Comparison of ENCODE assay signal across 8 mouse cellular contexts in genomic region chrX:48314530-48315079, GRCm38 (mm10). TPM values are rescaled to one million over a fixed set of nuclear protein-coding genes. Genes with fewer than 3 reads are reported as not detected.
DNase-seq lines count a peak whose midpoint lies in the region; ATAC-seq and TF ChIP-seq lines count a peak whose summit lies in the region.

No protein-coding gene starts in this region.

- peak; percentile 78 for ATAC-seq in forebrain, embryonic 12.5 days (ENCODE audit: low FRiP score)
- ATAC-seq in liver, embryonic 16.5 days (ENCODE audit: low read depth) = peak; percentile 88
- ATAC-seq in neural tube, embryonic 12.5 days (ENCODE audit: low FRiP score, low read depth) = peak; percentile 73
- ATAC-seq in stomach, postnatal 0 days (ENCODE audit: low FRiP score, low TSS enrichment) = peak; percentile 93

- H3K4me1 ChIP-seq in CH12.LX (ENCODE audit: control insufficient read depth in 1 of 2, insufficient read depth in 2 of 2) = peaks cover 0 to 10% of the 10 kb centered on the region in 2 experiments; a peak in 2 of 4 replicates
- H3K4me1 ChIP-seq in forebrain, embryonic 12.5 days = no peaks in the 10 kb centered on the region; the same call in 1 of the 2 replicates
- H3K4me1 ChIP-seq in liver, embryonic 16.5 days (ENCODE audit: control insufficient read depth, low read depth, low read length) = peaks cover 57% of the 10 kb centered on the region
- H3K4me1 ChIP-seq in neural tube, embryonic 12.5 days = no peaks in the 10 kb centered on the region
- no peaks in the 10 kb centered on the region for H3K4me1 ChIP-seq in stomach, postnatal 0 days (replicated peaks; ENCODE audit: control insufficient read depth, insufficient read depth)

- 23% methylated on average over 33 of the region's 33 CpGs for WGBS in forebrain, embryonic 12.5 days
- 15% methylated on average over 33 of the region's 33 CpGs for WGBS in large intestine, adult 2 months
- WGBS in liver, embryonic 16.5 days (ENCODE audit: insufficient replicate concordance) = 10% methylated on average over 33 of the region's 33 CpGs
- 16% methylated on average over 33 of the region's 33 CpGs for WGBS in neural tube, embryonic 12.5 days
- 14% methylated on average over 32 of the region's 33 CpGs for WGBS in stomach, postnatal 0 days

- intact Hi-C loops in heart, postnatal 10 days (cut with DNase I) = no loop called here

- in situ Hi-C loops in CH12.LX (cut with MboI; ENCODE audit: low pct_ligation_motif_present, low pct_unique_long_range_greater_than_20kb, low sequenced_read_pairs) = no loop called here

- DNase-seq in CH12.LX (ENCODE audit: extremely low read depth) = peak; percentile 78
- DNase-seq in c-Kit-positive CD71-positive TER-119-positive erythroid progenitor cells, embryonic 14.5 days (ENCODE audit: low spot score) = peak; percentile 82
- DNase-seq in heart, postnatal 10 days = peak; percentile 85
- DNase-seq in large intestine, adult 2 months (ENCODE audit: low read depth, low spot score) = peak; percentile 46
- DNase-seq in stomach, postnatal 0 days (ENCODE audit: low spot score) = peak; percentile 90

- no peak for TF ChIP-seq EP300 in CH12.LX (IDR thresholded peaks at IDR 0.05; ENCODE audit: low read length)
- TF ChIP-seq EP300 in stomach, postnatal 0 days (optimal IDR thresholded peaks at IDR 0.05) = no peak

- no peaks in the 10 kb centered on the region for H3K36me3 ChIP-seq in CH12.LX (replicated peaks in 1 of 2; ENCODE audit: control insufficient read depth in 1 of 2, insufficient read depth in 1 of 2, low read length in 1 of 2)
- no peaks in the 10 kb centered on the region for H3K36me3 ChIP-seq in forebrain, embryonic 12.5 days (replicated peaks)
- no peaks in the 10 kb centered on the region for H3K36me3 ChIP-seq in liver, embryonic 16.5 days (ENCODE audit: control insufficient read depth, insufficient read depth)
- H3K36me3 ChIP-seq in neural tube, embryonic 12.5 days = no peaks in the 10 kb centered on the region
- no peaks in the 10 kb centered on the region for H3K36me3 ChIP-seq in stomach, postnatal 0 days (ENCODE audit: control insufficient read depth, insufficient read depth, low read length)

- no peak for TF ChIP-seq RAD21 in CH12.LX (IDR thresholded peaks at IDR 0.05; ENCODE audit: low read depth, low read length)

- TF ChIP-seq POLR2A in CH12.LX (IDR thresholded peaks at IDR 0.05; ENCODE audit: low read depth, low read length) = peak; percentile 88

- TF ChIP-seq CTCF in CH12.LX (conservative IDR thresholded peaks at IDR 0.05 in 1 of 2, IDR thresholded peaks at IDR 0.05 in 1 of 2; ENCODE audit: low read depth in 2 of 2, low read length in 2 of 2) = no peak
- TF ChIP-seq CTCF in stomach, postnatal 0 days (IDR thresholded peaks at IDR 0.05; ENCODE audit: low read depth) = no peak

- H3K27ac ChIP-seq in CH12.LX (ENCODE audit: insufficient read depth, low read depth) = peak overlapping the region; percentile 62
- no peak overlapping the region for H3K27ac ChIP-seq in forebrain, embryonic 12.5 days
- H3K27ac ChIP-seq in liver, embryonic 16.5 days (ENCODE audit: low read length) = peak overlapping the region; percentile 81
- no peak overlapping the region for H3K27ac ChIP-seq in neural tube, embryonic 12.5 days
- H3K27ac ChIP-seq in stomach, postnatal 0 days (replicated peaks) = peak overlapping the region; percentile 2; the same call in 1 of the 2 replicates

- H3K4me2 ChIP-seq in CH12.LX (ENCODE audit: insufficient read depth, low read depth, poor library complexity, severe bottlenecking) = peak overlapping the region; percentile 75
- H3K4me2 ChIP-seq in forebrain, embryonic 12.5 days = peak overlapping the region; percentile 57
- H3K4me2 ChIP-seq in liver, embryonic 16.5 days (ENCODE audit: low read depth, low read length) = peak overlapping the region; percentile 66
- H3K4me2 ChIP-seq in neural tube, embryonic 12.5 days (replicated peaks) = peak overlapping the region; percentile 64
- H3K4me2 ChIP-seq in stomach, postnatal 0 days (replicated peaks; ENCODE audit: low read depth) = peak overlapping the region; percentile 54

- peak overlapping the region; percentile 89 for H3K9ac ChIP-seq in CH12.LX (ENCODE audit: insufficient read depth, low read depth)
- H3K9ac ChIP-seq in forebrain, embryonic 12.5 days = peak overlapping the region; percentile 33; the same call in 1 of the 2 replicates
- H3K9ac ChIP-seq in liver, embryonic 16.5 days (ENCODE audit: low read depth, low read length) = peak overlapping the region; percentile 70
- peak overlapping the region; percentile 47; the same call in 1 of the 2 replicates for H3K9ac ChIP-seq in neural tube, embryonic 12.5 days
- H3K9ac ChIP-seq in stomach, postnatal 0 days (ENCODE audit: low read length) = peak overlapping the region; percentile 27; the same call in 1 of the 2 replicates

- no peaks in the 10 kb centered on the region for H3K9me3 ChIP-seq in CH12.LX (replicated peaks; ENCODE audit: low read length)
- H3K9me3 ChIP-seq in forebrain, embryonic 12.5 days = no peaks in the 10 kb centered on the region
- no peaks in the 10 kb centered on the region for H3K9me3 ChIP-seq in liver, embryonic 16.5 days (replicated peaks; ENCODE audit: control insufficient read depth, low read length)
- no peaks in the 10 kb centered on the region for H3K9me3 ChIP-seq in neural tube, embryonic 12.5 days
- H3K9me3 ChIP-seq in stomach, postnatal 0 days (ENCODE audit: control insufficient read depth, low read length) = no peaks in the 10 kb centered on the region

- dilution Hi-C loops in CH12.LX (cut with MboI; ENCODE audit: extremely low pct_ligation_motif_present, extremely low pct_unique_long_range_greater_than_20kb, low sequenced_read_pairs) = no loop called here

- peak overlapping the region; percentile 37 to 68 (median 52) for H3K4me3 ChIP-seq in CH12.LX (replicated peaks in 1 of 3; ENCODE audit: low read depth in 2 of 3, low read length in 2 of 3, poor library complexity in 1 of 3)
- H3K4me3 ChIP-seq in forebrain, embryonic 12.5 days (replicated peaks) = peak overlapping the region; percentile 43
- H3K4me3 ChIP-seq in liver, embryonic 16.5 days (ENCODE audit: low read depth, low read length) = peak overlapping the region; percentile 67
- peak overlapping the region; percentile 33 for H3K4me3 ChIP-seq in neural tube, embryonic 12.5 days
- H3K4me3 ChIP-seq in stomach, postnatal 0 days (ENCODE audit: low read depth, low read length) = peak overlapping the region; percentile 32

- no peaks in the 10 kb centered on the region for H3K79me2 ChIP-seq in CH12.LX (replicated peaks; ENCODE audit: control insufficient read depth, extremely low read depth, insufficient read depth, poor library complexity, severe bottlenecking)

- no peaks in the 10 kb centered on the region for H3K27me3 ChIP-seq in CH12.LX (replicated peaks)
- H3K27me3 ChIP-seq in forebrain, embryonic 12.5 days = peaks cover 20% of the 10 kb centered on the region
- no peaks in the 10 kb centered on the region for H3K27me3 ChIP-seq in liver, embryonic 16.5 days (ENCODE audit: control insufficient read depth, insufficient read depth, low read depth, low read length)
- H3K27me3 ChIP-seq in neural tube, embryonic 12.5 days (replicated peaks) = peaks cover 3% of the 10 kb centered on the region; the same call in 1 of the 2 replicates
- no peaks in the 10 kb centered on the region for H3K27me3 ChIP-seq in stomach, postnatal 0 days (ENCODE audit: control insufficient read depth, insufficient read depth, low read length)

TF ChIP-seq in CH12.LX, 34 proteins besides CTCF, POLR2A, EP300 and RAD21 (continues in another document):
- peak; percentile 56; the same call in 1 of the 2 replicates for TF ChIP-seq CHD2 (IDR thresholded peaks at IDR 0.05; ENCODE audit: low read length)
- TF ChIP-seq MAX (IDR thresholded peaks at IDR 0.05; ENCODE audit: low read length) = peak; percentile 44; the same call in 1 of the 2 replicates
- 0 out of 2 replicates have a peak, but pooled peaks have one; percentile 44 for TF ChIP-seq MXI1 (IDR thresholded peaks at IDR 0.05; ENCODE audit: low read depth, low read length)
- peak; percentile 73 for TF ChIP-seq NELFE (IDR thresholded peaks at IDR 0.05; ENCODE audit: low read depth, low read length)
- TF ChIP-seq TBP (conservative IDR thresholded peaks at IDR 0.05; ENCODE audit: low read depth, low read length) = 0 out of 2 replicates have a peak, but pooled peaks have one; percentile 34
- no peak for TF ChIP-seq MAFK (IDR thresholded peaks at IDR 0.05; ENCODE audit: insufficient replicate concordance, low read length)
- TF ChIP-seq USF1 (IDR thresholded peaks at IDR 0.05; ENCODE audit: low read depth, low read length) = no peak
- TF ChIP-seq ELF1 (IDR thresholded peaks at IDR 0.05; ENCODE audit: low read depth, low read length) = peak; percentile 49; the same call in 1 of the 2 replicates
- TF ChIP-seq HCFC1 (IDR thresholded peaks at IDR 0.05; ENCODE audit: low read depth, low read length) = 0 out of 2 replicates have a peak, but pooled peaks have one; percentile 29
- TF ChIP-seq ZKSCAN1 (IDR thresholded peaks at IDR 0.05; ENCODE audit: borderline replicate concordance, low read depth, low read length) = no peak
- TF ChIP-seq TCF12 (IDR thresholded peaks at IDR 0.05; ENCODE audit: low read depth, low read length) = peak; percentile 57; the same call in 1 of the 2 replicates

RNA-seq across cellular contexts. Expression of gene Bcorl1, which starts 26.6 kb away (rescaled TPM):
- 1.3 and 1.9 TPM in 2 replicates for total RNA-seq in CH12.LX (2012; rRNA removed)
- total RNA-seq in CH12.LX (2014; rRNA removed) = 0.18 and 0.30 TPM in 2 replicates
- 2.2 and 3.1 TPM in 2 replicates for polyA plus RNA-seq in CH12.LX (2012; ENCODE audit: insufficient read length, low read depth)
- polyA plus RNA-seq in forebrain, embryonic 12.5 days (2016; fragmentation: Nextera tagmentation; extraction: Ambion mirVana) = 6.4 and 6.7 TPM in 2 replicates
- total RNA-seq in heart, postnatal 10 days (2021) = 10 to 100 TPM in 1 of 2 experiments, 1 to 10 TPM in 1; 9.6 to 13.6 TPM
- polyA plus RNA-seq in large intestine, adult 2 months (2012; rRNA removed) = 2.8 and 3.6 TPM in 2 replicates
- 2.7 and 3.2 TPM in 2 replicates for polyA plus RNA-seq in liver, embryonic 16.5 days (2015; fragmentation: Nextera tagmentation; extraction: Ambion mirVana)
- 5.4 and 5.9 TPM in 2 replicates for polyA plus RNA-seq in neural tube, embryonic 12.5 days (2016; fragmentation: Nextera tagmentation; extraction: Ambion mirVana)
- 2.1 and 2.2 TPM in 2 replicates for polyA plus RNA-seq in stomach, postnatal 0 days (2015; fragmentation: Nextera tagmentation; extraction: Ambion mirVana)

RNA-seq across cellular contexts. Expression of gene Utp14a, which starts 57.9 kb away (rescaled TPM):
- total RNA-seq in CH12.LX (2012; rRNA removed) (29.3 and 36.2 TPM in 2 replicates), CH12.LX (2014; rRNA removed) (44.2 and 52.9 TPM in 2 replicates)
- polyA plus RNA-seq in CH12.LX (2012; ENCODE audit: insufficient read length, low read depth) = 48.7 and 53.8 TPM in 2 replicates
- 24.6 and 25.1 TPM in 2 replicates for polyA plus RNA-seq in forebrain, embryonic 12.5 days (2016; fragmentation: Nextera tagmentation; extraction: Ambion mirVana)
- 10 to 100 TPM; 13.9 to 17.3 TPM for total RNA-seq in heart, postnatal 10 days (2021)
- 3.1 and 3.3 TPM in 2 replicates for polyA plus RNA-seq in large intestine, adult 2 months (2012; rRNA removed)
- 5.5 and 6.0 TPM in 2 replicates for polyA plus RNA-seq in liver, embryonic 16.5 days (2015; fragmentation: Nextera tagmentation; extraction: Ambion mirVana)
- polyA plus RNA-seq in neural tube, embryonic 12.5 days (2016; fragmentation: Nextera tagmentation; extraction: Ambion mirVana) = 18.3 and 21.0 TPM in 2 replicates
- 10.8 and 12.6 TPM in 2 replicates for polyA plus RNA-seq in stomach, postnatal 0 days (2015; fragmentation: Nextera tagmentation; extraction: Ambion mirVana)

Comparison
In these comparisons a context has a peak if more than half of its experiments do, and no peak if none do; other contexts are left out.
1. H3K27ac ChIP-seq: peak in CH12.LX (single experiment), liver, embryonic 16.5 days (single experiment) and stomach, postnatal 0 days (single experiment); none in forebrain, embryonic 12.5 days (single experiment) and neural tube, embryonic 12.5 days (single experiment).
2. H3K9ac ChIP-seq: peak in every context shown above with its lines; median percentile 89 in CH12.LX; 70 in liver, embryonic 16.5 days; 47 in neural tube, embryonic 12.5 days; 33 in forebrain, embryonic 12.5 days; 27 in stomach, postnatal 0 days.
3. Peak in every context shown above with its lines, with median percentiles within 50 percentile points of each other: DNase-seq, H3K4me2 ChIP-seq, H3K4me3 ChIP-seq and ATAC-seq.